Mouse (Mus musculus) midbrain, embryonic 14.5 days (tissue): ENCODE data around the gene Slc2a13. TPM values are rescaled to one million over a fixed set of nuclear protein-coding genes. Genes with fewer than 3 reads are reported as not detected.

Experiments
- ATAC-seq: fragments of 200-750 bp; cut with Nextera tagmentation; 2 replicates; pipeline ENCODE4 v1.8.0; 2017; ENCODE audit warnings: moderate number of reproducible peaks, moderate library complexity; ENCODE audit not compliant: low FRiP score, low TSS enrichment
- DNase-seq: peaks from one replicate; pipeline ENCODE4 v3.0.0-alpha.2; 2015
- H3K27ac ChIP-seq: fragments of 300-500 bp; sonication (generic); replicated peaks from 2 replicates; pipeline ENCODE4 v1.5.1; 2014; ENCODE audit warnings: mild to moderate bottlenecking, low read depth, low read length, moderate library complexity
- H3K27me3 ChIP-seq: fragments of 300-500 bp; sonication (generic); 2 replicates; pipeline ENCODE4 v1.6.1; 2014; ENCODE audit warnings: low read length, control low read depth, mixed read lengths; ENCODE audit not compliant: control insufficient read depth, insufficient read depth
- H3K36me3 ChIP-seq: fragments of 300-500 bp; sonication (generic); 2 replicates; pipeline ENCODE4 v1.6.1; 2014; ENCODE audit warnings: low read length, control low read depth; ENCODE audit not compliant: control insufficient read depth, insufficient read depth
- H3K4me1 ChIP-seq: fragments of 300-500 bp; sonication (generic); 2 replicates; pipeline ENCODE4 v1.6.1; 2014; ENCODE audit warnings: mild to moderate bottlenecking, antibody characterized with exemption, low read length, control low read depth; ENCODE audit not compliant: control insufficient read depth, insufficient read depth
- H3K4me2 ChIP-seq: fragments of 300-500 bp; sonication (generic); 2 replicates; pipeline ENCODE4 v1.6.1; 2014; ENCODE audit warnings: mild to moderate bottlenecking, low read length, moderate library complexity
- H3K4me3 ChIP-seq: fragments of 300-500 bp; sonication (generic); replicated peaks from 2 replicates; pipeline ENCODE4 v1.5.1; 2014; ENCODE audit warnings: low read depth, low read length
- H3K9ac ChIP-seq: fragments of 300-500 bp; sonication (generic); replicated peaks from 2 replicates; pipeline ENCODE4 v1.6.1; 2014; ENCODE audit warnings: mild to moderate bottlenecking, low read length, moderate library complexity
- H3K9me3 ChIP-seq: fragments of 300-500 bp; sonication (generic); 2 replicates; pipeline ENCODE4 v1.6.1; 2016; ENCODE audit warnings: low read length, control low read depth, mixed read lengths; ENCODE audit not compliant: control insufficient read depth
- WGBS: fragments of 180-500 bp; shearing (Covaris S2); extraction: QIAGEN DNeasy Blood & Tissue Kit; methylation state at CpG from one replicate; pipeline ENCODE4 v1.1.7; 2014; 5-methylcytosine and 5-hydroxymethylcytosine counted together
- polyA plus RNA-seq: library from polyadenylated mRNA; unstranded; fragments of >200 nt; fragmentation: Nextera tagmentation; extraction: Ambion mirVana; gene quantifications from 2 replicates; pipeline ENCODE4 v1.2.1, GENCODE M21; 2014

The Slc2a13 gene
- polyA plus RNA-seq, 1 experiment from 2014 or later: 4.1 TPM

DNA sequence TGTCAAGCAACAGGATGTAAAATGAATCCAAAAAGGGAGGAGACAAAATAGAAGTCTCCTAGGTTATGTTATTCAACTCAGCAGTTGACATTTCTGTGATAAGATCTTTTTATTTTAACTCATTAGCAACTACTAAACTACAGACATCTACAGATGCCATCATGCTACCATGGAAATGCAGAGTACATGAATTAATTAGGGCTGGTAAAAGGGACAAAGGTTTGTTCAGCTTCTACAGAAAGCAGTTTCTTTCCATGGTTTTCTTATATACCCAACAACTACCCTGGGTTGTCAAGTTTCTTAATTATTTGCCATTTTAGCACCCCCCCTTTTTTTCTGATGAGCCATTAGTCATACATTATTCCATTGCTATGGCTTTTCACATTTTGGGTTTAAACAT lies 34.6 kb downstream of the Slc2a13 start:
- Histone ChIP-seq H3K4me2 (no peak overlapping the region), H3K9me3 (no peaks in the 10 kb centered on the region), H3K4me1 (no peaks in the 10 kb centered on the region), H3K27me3 (no peaks in the 10 kb centered on the region), H3K27ac (no peak overlapping the region), H3K4me3 (no peak overlapping the region), H3K9ac (no peak overlapping the region), H3K36me3 (no peaks in the 10 kb centered on the region)
- DNase-seq (no peak), ATAC-seq (no peak)

DNA sequence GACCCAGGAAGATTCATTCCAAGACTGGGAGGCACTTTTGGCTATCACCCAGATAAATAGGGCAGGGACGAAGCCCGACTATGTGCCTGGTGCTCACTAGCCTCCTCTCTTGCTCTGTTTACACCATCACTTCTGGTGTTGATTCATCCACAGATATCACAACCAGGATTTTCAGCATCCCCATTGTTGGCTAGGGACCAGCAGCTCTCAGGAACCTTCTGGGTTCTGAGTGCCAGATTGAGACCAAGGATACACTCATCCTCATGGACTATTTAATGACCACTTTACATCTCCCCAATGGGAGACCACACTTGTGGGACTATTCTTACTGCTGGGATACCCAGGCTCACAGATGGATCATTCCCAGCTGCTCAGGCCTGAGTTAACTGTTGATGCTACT lies 46.2 kb downstream of the Slc2a13 start:
- H3K9me3 ChIP-seq: no peaks in the 10 kb centered on the region
- no peak overlapping the region for H3K27ac ChIP-seq
- H3K9ac ChIP-seq: no peak overlapping the region
- no peak overlapping the region for H3K4me3 ChIP-seq
- ATAC-seq (no peak), DNase-seq (no peak)
- H3K4me1 ChIP-seq: no peaks in the 10 kb centered on the region
- H3K27me3 ChIP-seq: no peaks in the 10 kb centered on the region
- no peak overlapping the region for H3K4me2 ChIP-seq
- no peaks in the 10 kb centered on the region for H3K36me3 ChIP-seq
- WGBS: 90% methylated on average over 2 of the region's 2 CpGs

DNA sequence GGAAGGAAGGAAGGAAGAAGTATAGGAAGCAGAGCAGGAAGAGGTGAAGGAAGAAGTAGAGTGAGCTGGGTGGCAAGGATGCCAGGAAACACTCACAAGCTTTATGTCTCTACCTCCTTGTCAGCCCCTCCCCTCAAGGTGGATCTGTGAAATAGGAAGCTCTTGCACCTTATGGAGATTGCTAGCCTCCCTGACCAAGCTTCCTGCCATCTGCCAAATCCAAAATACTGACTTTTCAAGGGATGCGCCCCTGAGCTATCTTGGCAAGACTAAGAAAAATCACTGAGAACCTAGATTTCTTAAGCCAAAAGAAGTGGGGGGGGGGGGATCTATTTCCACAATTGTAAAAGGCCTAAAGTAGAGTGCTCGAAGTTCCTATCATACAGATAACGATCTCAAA lies 46.9 kb downstream of the Slc2a13 start:
- H3K27ac ChIP-seq: no peak overlapping the region
- no peak for DNase-seq
- no peak overlapping the region for H3K4me2 ChIP-seq
- no peak for ATAC-seq
- no peak overlapping the region for H3K4me3 ChIP-seq
- no peaks in the 10 kb centered on the region for H3K9me3 ChIP-seq
- whole genome bisulfite sequencing: 93% methylated on average over 3 of the region's 3 CpGs
- H3K27me3 ChIP-seq: no peaks in the 10 kb centered on the region
- H3K36me3 ChIP-seq: no peaks in the 10 kb centered on the region
- no peaks in the 10 kb centered on the region for H3K4me1 ChIP-seq
- no peak overlapping the region for H3K9ac ChIP-seq

DNA sequence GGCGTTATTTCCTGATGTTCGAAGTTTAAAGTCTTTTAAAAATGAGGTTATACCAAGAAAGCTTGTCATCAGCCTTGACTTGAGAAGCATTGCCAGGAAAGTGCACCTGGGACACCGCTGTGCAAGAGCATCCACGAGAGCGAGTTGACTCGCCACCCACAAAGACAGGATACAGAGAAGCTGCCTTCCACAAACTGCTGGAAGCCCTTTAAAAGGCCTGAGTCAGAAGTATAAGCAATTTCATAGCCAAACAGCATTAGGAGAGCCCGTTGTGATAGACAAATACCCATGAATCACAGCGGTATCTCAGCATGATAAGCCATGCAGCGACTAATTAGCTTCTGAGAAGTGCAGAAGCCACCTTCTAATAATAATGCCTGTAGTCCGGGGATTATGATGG lies 48.6 kb downstream of the Slc2a13 start:
- 81% methylated on average over 10 of the region's 10 CpGs for WGBS
- H3K4me2 ChIP-seq: no peak overlapping the region

DNA sequence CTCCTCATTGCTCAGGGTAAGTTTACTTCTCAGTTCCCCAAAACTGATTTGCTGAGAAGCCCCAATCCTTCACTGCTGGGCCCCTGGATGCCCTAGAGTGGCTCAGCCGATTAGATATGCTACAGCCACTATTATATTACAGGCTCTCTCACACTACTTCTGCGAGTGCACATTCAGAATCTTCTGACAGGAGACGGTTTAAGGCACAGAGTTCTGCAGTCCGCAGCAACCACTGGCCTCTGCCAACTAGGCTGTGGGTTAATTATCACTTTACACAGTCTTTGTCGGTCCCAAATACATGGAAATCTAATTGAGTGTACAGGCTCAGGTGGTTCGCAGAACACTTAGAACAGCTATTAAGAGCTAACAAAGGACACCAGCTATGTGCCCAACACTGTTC lies 69.8 kb downstream of the Slc2a13 start:
- H3K9ac ChIP-seq: no peak overlapping the region
- H3K9me3 ChIP-seq: no peaks in the 10 kb centered on the region
- H3K36me3 ChIP-seq: no peaks in the 10 kb centered on the region
- ATAC-seq (no peak), DNase-seq (no peak)
- no peaks in the 10 kb centered on the region for H3K27me3 ChIP-seq
- H3K27ac ChIP-seq: no peak overlapping the region; the same call in 1 of the 2 replicates
- no peaks in the 10 kb centered on the region for H3K4me1 ChIP-seq
- WGBS: 61% methylated on average over 6 of the region's 6 CpGs
- no peak overlapping the region for H3K4me3 ChIP-seq
- no peak overlapping the region for H3K4me2 ChIP-seq

More for the DNA sequence above, 48.6 kb downstream of the Slc2a13 start:
- Histone ChIP-seq H3K36me3 (no peaks in the 10 kb centered on the region), H3K4me1 (no peaks in the 10 kb centered on the region), H3K9me3 (no peaks in the 10 kb centered on the region), H3K4me3 (no peak overlapping the region), H3K27ac (no peak overlapping the region), H3K9ac (no peak overlapping the region), H3K27me3 (no peaks in the 10 kb centered on the region)
- DNase-seq (peak; percentile 24), ATAC-seq (no peak)

DNA sequence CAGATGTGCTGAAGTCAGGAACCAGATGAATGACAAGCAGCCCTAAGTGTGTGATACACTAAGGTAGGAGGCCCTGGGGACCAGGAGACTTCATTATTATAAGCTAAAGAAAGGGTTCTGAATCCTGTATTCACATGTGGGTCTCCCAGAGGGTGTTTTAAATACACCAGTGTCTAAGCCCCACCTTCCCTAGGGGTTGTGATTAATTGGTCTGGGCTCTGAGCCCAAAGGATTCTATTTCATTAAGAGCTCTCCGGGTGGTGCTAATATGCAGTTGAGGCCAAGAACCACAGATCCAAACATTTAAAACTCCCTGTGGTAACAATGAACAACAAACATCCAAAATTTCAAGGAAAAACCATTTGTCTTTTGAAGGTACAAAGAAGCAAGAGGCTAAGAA lies 70.4 kb downstream of the Slc2a13 start:
- ATAC-seq: no peak
- no peaks in the 10 kb centered on the region for H3K4me1 ChIP-seq
- H3K9ac ChIP-seq: no peak overlapping the region
- H3K36me3 ChIP-seq: no peaks in the 10 kb centered on the region
- no peak overlapping the region for H3K4me3 ChIP-seq
- H3K4me2 ChIP-seq: no peak overlapping the region
- 51% methylated on average over 1 of the region's 1 CpGs for WGBS
- H3K9me3 ChIP-seq: no peaks in the 10 kb centered on the region
- peak; percentile 44 for DNase-seq
- no peak overlapping the region for H3K27ac ChIP-seq
- no peaks in the 10 kb centered on the region for H3K27me3 ChIP-seq

DNA sequence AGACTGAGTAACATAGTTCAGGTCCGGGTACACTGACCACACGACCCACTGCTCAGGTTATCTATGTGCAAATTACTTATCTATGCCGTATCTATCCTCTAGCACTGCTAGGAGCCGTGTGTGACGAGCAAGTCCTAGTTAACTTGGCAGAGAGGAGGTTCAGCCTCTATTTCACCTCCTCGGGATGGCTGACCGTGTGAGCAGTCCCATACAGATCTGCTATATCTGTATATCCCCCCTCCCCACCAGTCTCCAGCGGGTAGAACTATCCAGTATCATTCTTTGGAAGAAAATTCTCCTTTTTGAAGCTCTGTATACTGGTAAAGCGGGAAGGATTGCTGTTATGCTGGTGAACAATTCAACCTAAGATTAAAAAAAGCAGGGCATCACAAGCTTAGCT lies 70.8 kb downstream of the Slc2a13 start:
- no peak for ATAC-seq
- Histone ChIP-seq H3K9ac (no peak overlapping the region), H3K9me3 (no peaks in the 10 kb centered on the region), H3K27ac (no peak overlapping the region), H3K4me3 (no peak overlapping the region), H3K4me1 (no peaks in the 10 kb centered on the region), H3K36me3 (no peaks in the 10 kb centered on the region), H3K27me3 (no peaks in the 10 kb centered on the region), H3K4me2 (no peak overlapping the region)
- WGBS: 87% methylated on average over 9 of the region's 9 CpGs
- DNase-seq: no peak

DNA sequence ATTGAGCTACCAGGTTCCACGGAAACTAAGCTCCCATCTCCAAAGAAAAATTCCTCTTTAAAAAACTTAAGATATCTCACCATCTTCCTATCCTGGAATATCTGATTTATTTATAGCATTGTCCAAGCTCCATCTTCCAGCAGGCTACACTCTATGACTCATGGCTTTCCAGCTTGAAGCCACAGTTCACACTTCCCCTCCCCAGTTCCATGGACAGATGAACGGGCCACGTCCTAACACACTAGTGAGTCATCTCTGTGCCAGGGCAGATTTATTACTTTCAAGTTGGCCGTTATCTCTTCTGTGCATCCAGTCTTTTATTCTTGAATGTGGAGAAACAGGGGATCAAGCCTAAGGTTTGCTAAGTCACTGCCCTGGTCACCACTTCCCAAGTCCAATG lies 78.0 kb downstream of the Slc2a13 start:
- no peak overlapping the region for H3K4me2 ChIP-seq
- no peaks in the 10 kb centered on the region for H3K27me3 ChIP-seq
- H3K4me1 ChIP-seq: no peaks in the 10 kb centered on the region
- no peaks in the 10 kb centered on the region for H3K9me3 ChIP-seq
- H3K27ac ChIP-seq: no peak overlapping the region
- H3K4me3 ChIP-seq: no peak overlapping the region
- no peak overlapping the region for H3K9ac ChIP-seq
- H3K36me3 ChIP-seq: no peaks in the 10 kb centered on the region
- ATAC-seq: no peak
- 93% methylated on average over 4 of the region's 4 CpGs for WGBS
- DNase-seq: no peak

DNA sequence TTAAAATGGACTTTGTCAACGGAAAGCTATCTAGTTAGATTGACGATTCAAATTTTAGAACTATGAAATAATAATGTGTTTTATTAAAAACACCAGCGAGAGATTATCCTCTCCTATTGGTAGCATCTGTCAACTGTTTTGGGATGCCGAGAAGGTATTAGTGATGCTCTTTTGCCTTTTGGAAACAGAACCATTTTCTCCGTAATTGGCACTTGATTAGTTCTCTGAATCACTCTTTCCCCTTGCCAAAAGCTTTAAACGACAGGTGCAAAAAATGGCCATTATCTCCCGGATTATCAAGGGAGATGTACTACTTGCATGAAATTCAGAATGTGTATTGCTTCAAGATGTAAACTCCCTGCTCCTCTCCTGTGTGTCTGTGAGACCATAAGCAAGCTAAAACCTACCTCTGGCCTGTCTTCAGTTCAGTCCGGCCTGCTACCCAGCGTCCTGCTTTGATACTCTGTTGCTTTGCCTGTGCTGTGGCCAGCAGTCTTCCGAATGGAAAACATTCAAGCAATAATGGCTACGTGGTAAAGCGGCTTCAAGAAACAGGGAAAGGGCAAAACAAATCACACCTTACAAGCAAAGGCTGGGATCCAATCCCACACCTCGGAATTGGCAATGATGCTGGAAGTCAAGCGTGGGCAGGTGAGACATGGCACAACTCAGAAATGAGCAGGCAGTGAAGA lies 93.0 kb downstream of the Slc2a13 start:
- Histone ChIP-seq H3K9ac (no peak overlapping the region), H3K27ac (no peak overlapping the region), H3K27me3 (no peaks in the 10 kb centered on the region), H3K36me3 (no peaks in the 10 kb centered on the region), H3K4me2 (no peak overlapping the region), H3K9me3 (peaks cover 6% of the 10 kb centered on the region; the same call in 1 of the 2 replicates), H3K4me1 (no peaks in the 10 kb centered on the region), H3K4me3 (no peak overlapping the region)
- WGBS: 91% methylated on average over 14 of the region's 14 CpGs
- DNase-seq (no peak), ATAC-seq (no peak)
